Mouse (Mus musculus): ENCODE measurements around the gene Stat3.

Stat3 gene

GRCm38 (mm10) chr11:100886188-100886740, 53.1 kb downstream of the Stat3 start:
- no peak for DNase-seq

GRCm38 (mm10) chr11:100885472-100885871, 53.9 kb downstream of the Stat3 start:
- no peak for DNase-seq

- no peak for DNase-seq
Measured at GRCm38 (mm10) chr11:100883640-100884039, 55.7 kb downstream of the Stat3 start.

GRCm38 (mm10) chr11:100879321-100880078, 59.8 kb downstream of the Stat3 start:
- DNase-seq: no peak

- DNase-seq: no peak
Measured at GRCm38 (mm10) chr11:100875761-100876160, 63.6 kb downstream of the Stat3 start.

- no peak for DNase-seq
Measured at GRCm38 (mm10) chr11:100870968-100871350, 68.4 kb downstream of the Stat3 start.

GRCm38 (mm10) chr11:100870256-100870967, 68.9 kb downstream of the Stat3 start:
- peak; percentile 78 for DNase-seq

- no peak for DNase-seq
Measured at GRCm38 (mm10) chr11:100865618-100866017, 73.7 kb downstream of the Stat3 start.

GRCm38 (mm10) chr11:100863141-100863540, 76.2 kb downstream of the Stat3 start:
- DNase-seq: no peak

GRCm38 (mm10) chr11:100861836-100862235, 77.5 kb downstream of the Stat3 start:
- no peak for DNase-seq

GRCm38 (mm10) chr11:100861335-100861734, 78.0 kb downstream of the Stat3 start:
- no peak for DNase-seq

- peak; percentile 63 for DNase-seq
Measured at GRCm38 (mm10) chr11:100860198-100861048, 78.9 kb downstream of the Stat3 start.

GRCm38 (mm10) chr11:100859579-100860075, 79.7 kb downstream of the Stat3 start:
- no peak for DNase-seq

- DNase-seq: peak; percentile 51
Measured at GRCm38 (mm10) chr11:100858935-100859578, 80.3 kb downstream of the Stat3 start, which contains the start of gene Stat5a. Stat5a (plus strand) TSS chr11:100859351.

GRCm38 (mm10) chr11:100857960-100858359, 81.4 kb downstream of the Stat3 start:
- DNase-seq: no peak

- DNase-seq: no peak
Measured at GRCm38 (mm10) chr11:100855178-100855577, 84.2 kb downstream of the Stat3 start.

GRCm38 (mm10) chr11:100854268-100854667, 85.1 kb downstream of the Stat3 start:
- no peak for DNase-seq

- DNase-seq: no peak
Measured at GRCm38 (mm10) chr11:100853018-100853417, 86.3 kb downstream of the Stat3 start.

- no peak for DNase-seq
Measured at GRCm38 (mm10) chr11:100852088-100852487, 87.3 kb downstream of the Stat3 start.

- DNase-seq: peak; percentile 39
Measured at GRCm38 (mm10) chr11:100850778-100851528, 88.4 kb downstream of the Stat3 start.

- DNase-seq: peak; percentile 52
Measured at GRCm38 (mm10) chr11:100850038-100850777, 89.1 kb downstream of the Stat3 start, which contains the start of gene Stat5b. Stat5b (minus strand) TSS chr11:100850724.
